Mouse (Mus musculus): Measurements from ENCODE around the gene Cma2. TPM values are rescaled to one million over a fixed set of nuclear protein-coding genes. Genes with fewer than 3 reads are reported as not detected.
"Not testable (repeated sequence)": the region's sequence is repeated elsewhere in the genome, so short reads cannot be mapped to it uniquely, and the experiment has no call there.

The Cma2 gene
- total RNA-seq, 2 experiments from 2014 or later = 0.57 TPM; not detected in 1

DNA sequence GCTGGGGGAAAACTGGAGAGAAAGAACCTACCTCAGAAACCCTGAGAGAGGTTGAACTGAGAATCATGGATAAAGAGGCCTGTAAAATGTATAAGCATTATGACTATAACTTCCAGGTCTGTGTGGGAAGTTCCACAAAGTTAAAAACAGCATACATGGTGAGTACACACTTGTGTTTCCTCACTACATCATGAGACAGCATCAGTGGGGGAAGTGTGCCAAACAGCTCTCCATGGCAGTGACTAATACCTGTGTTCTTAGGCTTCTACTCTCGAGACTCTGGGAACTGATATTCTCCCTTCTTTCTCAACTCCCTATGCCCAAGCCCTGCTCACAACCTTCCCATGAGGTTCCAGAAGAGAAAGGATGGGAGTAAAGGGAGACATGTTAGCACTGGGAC lies 68.7 kb downstream of the Cma2 start:
- intact Hi-C loops (cut with DNase I; ENCODE audit: low total_unique reads) = no loop called here
- DNase-seq = no peak

GRCm38 (mm10) chr14:56021305-56021704 lies 70.5 kb downstream of the Cma2 start:
- intact Hi-C loops (cut with DNase I; ENCODE audit: low total_unique reads); DNase-seq: not testable (repeated sequence)

Other genes with a start within 250 kb of the Cma2 start
- gene Tgm1, start 237.1 kb upstream of the Cma2 start, total RNA-seq (2021) = under 1 TPM; 0.16 to 0.35 TPM
- gene Rabggta, start 228.7 kb upstream of the Cma2 start, total RNA-seq (2021) = 1 to 10 TPM; 8.2 to 9.3 TPM
- 10 to 100 TPM; 28.5 to 30.2 TPM for gene Dhrs1, start 205.3 kb upstream of the Cma2 start, total RNA-seq (2021)
- gene Nop9, start 205.3 kb upstream of the Cma2 start, total RNA-seq (2021) = 10 to 100 TPM; 12.1 to 13.9 TPM
- gene Cideb, start 192.5 kb upstream of the Cma2 start, total RNA-seq (2021) = not detected
- under 1 TPM in 1 of 2 experiments, not detected in 1; 0.12 TPM for gene Ltb4r2, start 189.6 kb upstream of the Cma2 start, total RNA-seq (2021)
- gene Ltb4r1, start 185.0 kb upstream of the Cma2 start, total RNA-seq (2021) = under 1 TPM; 0.22 to 0.39 TPM
- gene Adcy4, start 166.9 kb upstream of the Cma2 start, total RNA-seq (2021) = 1 to 10 TPM; 7.1 to 8.6 TPM
- gene Ripk3, start 162.1 kb upstream of the Cma2 start, total RNA-seq (2021) = 1 to 10 TPM; 2.4 to 2.6 TPM
- gene Nfatc4, start 127.8 kb upstream of the Cma2 start, total RNA-seq (2021) = 1 to 10 TPM; 7.4 to 7.5 TPM
- gene Nynrin, start 97.0 kb upstream of the Cma2 start, total RNA-seq (2021) = 1 to 10 TPM; 7.2 to 7.5 TPM
- under 1 TPM; 0.11 to 0.12 TPM for gene Cbln3, start 66.6 kb upstream of the Cma2 start, total RNA-seq (2021)
- gene Khnyn, start 66.0 kb upstream of the Cma2 start, total RNA-seq (2021) = 1 to 10 TPM; 7.1 to 8.2 TPM
- 10 to 100 TPM; 82.6 to 85.7 TPM for gene Sdr39u1, start 50.7 kb upstream of the Cma2 start, total RNA-seq (2021)
- 1 to 10 TPM; 7.6 to 9.9 TPM for gene Cma1, start 6.3 kb upstream of the Cma2 start, total RNA-seq (2021)
- not detected for gene Mcpt1, start 67.0 kb downstream of the Cma2 start, total RNA-seq (2021)
- gene Mcpt9, start 79.5 kb downstream of the Cma2 start, total RNA-seq (2021) = not detected
- not detected for gene Mcpt2, start 91.1 kb downstream of the Cma2 start, total RNA-seq (2021)
- gene Mcpt4, start 111.3 kb downstream of the Cma2 start, total RNA-seq (2021) = 1 to 10 TPM; 4.4 to 7.0 TPM
- not detected for gene Mcpt8, start 134.3 kb downstream of the Cma2 start, total RNA-seq (2021)
- gene Ctsg, start 151.6 kb downstream of the Cma2 start, total RNA-seq (2021) = not detected
- gene Gzme, start 169.6 kb downstream of the Cma2 start, total RNA-seq (2021) = not detected
- not detected for gene Gzmd, start 181.6 kb downstream of the Cma2 start, total RNA-seq (2021)
- gene Gzmg, start 208.6 kb downstream of the Cma2 start, total RNA-seq (2021) = not detected
- not detected for gene Gzmn, start 223.6 kb downstream of the Cma2 start, total RNA-seq (2021)